Mouse (Mus musculus) cerebellum, adult 18-20 months (tissue): ENCODE data around the gene Dag1.
A peak's percentile ranks its signal among the peaks of the same experiment; 100 is the strongest.
"Not testable (repeated sequence)": the region's sequence is repeated elsewhere in the genome, so short reads cannot be mapped to it uniquely, and the experiment has no call there.

ENCODE experiments used
- DNase-seq, 2 experiments: peaks; one replicate each; pipeline ENCODE4 v3.0.0; 2021

Gene Dag1

GRCm38 (mm10) chr9:108263690-108264190 is at the start of gene Dag1:
Gene Dag1 (minus strand): TSS chr9:108263958.
- DNase-seq: peak; percentile 99

GRCm38 (mm10) chr9:108308141-108308540 is 44.4 kb upstream of the Dag1 start:
- DNase-seq: no peak

DNA sequence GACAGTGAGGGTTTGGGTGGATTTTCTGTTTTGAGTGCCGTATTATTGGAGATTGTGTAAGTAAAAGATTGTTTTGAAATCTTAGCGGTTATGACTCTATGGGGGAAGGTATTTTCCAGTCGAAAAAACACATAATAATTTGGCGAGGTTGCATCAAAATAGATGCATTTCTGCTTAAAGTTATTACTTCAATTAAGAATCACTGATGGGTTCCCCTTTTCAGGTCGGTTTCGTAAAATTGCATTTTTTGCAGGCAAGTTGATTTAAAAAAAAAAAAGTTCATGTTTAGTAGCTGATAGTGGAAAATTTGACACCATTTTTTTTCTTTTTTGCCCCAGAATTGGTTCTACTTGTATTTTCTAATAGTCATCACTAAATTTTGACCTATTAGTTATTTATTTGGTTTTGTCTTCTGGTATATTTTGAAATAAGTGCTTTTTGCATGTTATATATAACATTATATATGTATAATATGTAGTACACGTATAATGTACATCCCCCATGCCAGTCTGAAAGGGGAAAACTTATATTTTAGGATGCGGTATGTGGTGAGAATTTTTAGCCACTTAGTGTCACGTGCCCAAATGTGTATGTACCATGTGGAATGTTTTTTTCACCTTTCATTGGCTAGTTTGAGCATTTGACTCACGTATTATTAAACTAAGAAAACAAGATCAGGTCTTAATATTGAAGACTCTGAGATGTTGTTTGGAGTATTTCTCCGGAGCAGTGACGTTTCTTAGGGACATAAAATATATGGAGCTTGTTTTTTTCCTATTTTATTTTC is 43.5 kb upstream of the Dag1 start:
- DNase-seq: no peak

DNA sequence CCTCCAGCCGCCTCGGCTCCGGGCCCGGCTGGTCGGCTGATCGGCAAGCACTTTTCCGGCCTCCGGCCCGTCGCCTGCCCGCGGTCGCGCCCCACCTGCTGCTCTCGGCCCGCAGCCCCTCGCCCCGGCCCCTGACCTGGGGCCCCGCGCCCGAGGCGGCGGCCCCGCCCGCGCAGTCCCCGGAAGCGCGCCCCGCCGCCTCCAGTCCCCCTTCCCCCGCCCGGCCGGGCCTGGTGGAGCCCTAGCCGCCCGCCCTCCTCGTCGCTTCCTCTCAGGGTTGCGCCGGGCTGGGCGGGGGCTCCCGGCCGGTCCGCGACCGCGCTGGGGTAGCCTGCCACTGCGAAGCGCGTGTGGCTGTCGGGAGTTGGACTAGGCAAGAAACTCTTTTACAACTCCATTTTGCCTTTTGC is 42.8 kb upstream of the Dag1 start:
- peak; percentile 73 to 79 for DNase-seq

DNA sequence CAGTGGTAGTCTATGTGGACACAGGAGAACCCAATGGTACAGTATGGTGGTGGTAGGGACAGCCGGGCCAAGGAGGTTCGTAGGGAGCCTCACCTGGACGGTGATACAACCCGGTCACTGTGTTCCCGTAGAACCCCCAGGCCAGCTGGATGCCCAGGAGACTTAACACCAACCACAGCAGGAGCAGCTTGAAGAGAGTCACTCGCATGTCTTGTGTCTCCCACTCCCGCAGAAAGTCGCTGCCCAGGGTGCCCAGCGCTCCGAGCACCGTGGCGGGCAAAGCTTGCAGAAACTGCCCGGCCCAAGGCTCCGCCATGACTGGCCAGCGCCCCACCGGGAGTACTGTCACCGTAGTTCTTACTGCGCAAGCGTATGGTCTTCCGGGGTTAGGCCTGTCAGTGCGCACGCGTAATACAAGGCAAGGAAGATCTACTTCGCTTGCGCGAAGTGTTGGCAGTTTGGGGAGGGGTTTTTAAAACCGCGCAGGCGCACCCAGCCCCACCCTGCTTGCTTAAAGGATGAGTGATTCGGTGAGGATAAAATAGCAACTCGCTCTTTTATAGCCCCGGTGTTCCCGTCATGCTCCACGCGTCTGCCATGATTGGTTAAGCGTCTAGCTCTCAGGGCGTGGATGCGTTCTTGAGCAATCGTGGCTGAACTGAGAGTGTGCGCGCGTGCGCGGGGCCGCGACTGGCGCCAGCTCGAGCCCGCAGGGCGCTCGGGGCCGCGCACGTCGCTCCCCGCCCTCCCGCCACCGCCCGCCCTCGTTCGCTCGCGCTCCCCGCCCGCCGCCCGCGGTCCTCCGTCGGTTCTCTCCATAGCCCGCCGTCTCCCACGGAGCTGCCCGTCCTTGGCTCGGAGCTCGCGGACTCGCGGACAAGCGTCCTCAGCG is 42.1 kb upstream of the Dag1 start, which contains the start of the genes Rhoa and Tcta:
TSS of gene Rhoa (plus strand) at position 501 of the 892 bp plus-strand sequence.
TSS of gene Tcta (minus strand) at position 532 of the 892 bp plus-strand sequence.
- peak; percentile 97 to 99 for DNase-seq

- peak in 1 of 2 experiments; percentile 23 for DNase-seq
Measured at GRCm38 (mm10) chr9:108305170-108305569, 41.4 kb upstream of the Dag1 start.

GRCm38 (mm10) chr9:108304716-108305115 is 41.0 kb upstream of the Dag1 start:
- DNase-seq: no peak

- DNase-seq: no peak
Measured at GRCm38 (mm10) chr9:108301853-108302252, 38.1 kb upstream of the Dag1 start.

GRCm38 (mm10) chr9:108296453-108297355 is 32.9 kb upstream of the Dag1 start, which contains the start of gene Amt:
Gene Amt (plus strand): TSS chr9:108296853.
- peak; percentile 57 to 63 for DNase-seq

- DNase-seq: no peak
Measured at GRCm38 (mm10) chr9:108290773-108291172, 27.0 kb upstream of the Dag1 start.

DNA sequence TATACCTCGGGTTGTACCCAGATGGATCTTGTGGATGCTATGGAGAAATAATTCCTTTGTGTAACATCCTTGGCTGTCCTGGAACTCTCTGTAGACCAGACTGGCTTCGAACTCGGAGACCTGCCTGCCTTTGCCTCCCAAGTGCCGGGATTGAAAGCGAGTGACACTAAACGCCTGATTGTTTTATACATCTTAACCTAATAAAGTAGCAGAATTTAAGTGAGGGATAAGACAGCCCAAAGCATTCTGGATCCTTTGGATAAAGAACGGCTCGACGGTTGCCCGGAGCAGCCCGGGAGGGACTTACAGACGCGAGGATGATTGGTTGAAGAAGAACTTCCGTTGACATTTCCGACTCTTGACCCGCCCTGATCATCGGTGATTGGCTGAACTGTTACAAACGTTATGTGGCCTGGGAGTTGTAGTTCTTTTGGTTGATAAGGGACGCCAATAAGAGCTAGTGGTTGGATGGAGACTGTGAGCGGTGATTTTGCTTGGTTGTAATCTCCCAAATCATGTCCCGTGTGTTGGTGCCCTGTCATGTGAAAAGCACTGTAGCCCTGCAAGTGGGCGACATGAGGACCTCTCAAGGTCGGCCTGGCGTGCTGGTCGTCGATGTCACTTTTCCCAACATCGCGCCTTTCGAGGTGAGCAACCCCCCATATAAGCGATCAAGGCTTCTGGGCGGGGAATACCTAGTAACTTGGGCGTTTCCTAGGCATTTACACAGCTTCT is 26.4 kb upstream of the Dag1 start, which contains the start of gene Nicn1:
TSS of gene Nicn1 (plus strand) at position 414 of the 735 bp plus-strand sequence.
- DNase-seq: peak; percentile 87 to 96

DNA sequence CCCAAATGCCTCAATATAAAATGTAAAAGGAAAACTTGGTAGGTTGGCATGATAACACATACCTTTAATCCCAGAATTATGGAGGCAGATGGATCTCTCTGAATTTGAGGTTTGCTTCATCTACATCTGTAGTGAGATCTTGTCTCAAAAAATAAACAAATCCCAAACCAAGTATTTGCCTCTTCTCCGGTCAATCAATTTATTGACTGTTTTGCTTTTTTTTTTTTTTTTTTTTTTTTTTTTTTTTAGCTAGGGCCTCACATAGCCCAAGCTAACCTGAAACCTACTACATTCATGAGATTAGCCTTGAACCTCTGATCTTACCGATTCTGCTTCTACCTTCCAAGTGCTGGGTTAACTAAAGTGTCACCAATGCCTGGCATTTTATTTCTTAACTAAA is 25.6 kb upstream of the Dag1 start:
- no peak for DNase-seq

GRCm38 (mm10) chr9:108287526-108288238 is 23.9 kb upstream of the Dag1 start:
- DNase-seq: not testable (repeated sequence)

DNA sequence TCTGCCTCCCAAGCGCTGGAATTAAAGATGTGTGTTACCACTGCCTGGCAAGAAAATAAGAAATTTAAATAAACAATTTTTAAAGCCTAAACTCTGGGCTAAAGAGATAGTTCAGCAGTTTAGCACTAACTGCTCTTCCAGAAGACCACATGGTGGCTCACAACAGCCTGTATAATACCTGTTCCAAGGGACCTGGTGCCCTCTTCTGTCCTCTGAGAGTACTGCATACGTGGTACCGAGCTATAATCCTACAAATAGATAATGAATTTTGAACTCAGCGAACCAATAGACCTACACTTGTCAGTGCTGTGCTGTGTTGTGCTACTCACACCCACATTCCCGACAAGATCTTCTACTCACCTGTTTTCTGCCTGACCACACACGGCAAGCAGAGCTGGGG is 20.7 kb upstream of the Dag1 start:
- DNase-seq: peak; percentile 81 to 83

GRCm38 (mm10) chr9:108280071-108280828 is 16.5 kb upstream of the Dag1 start:
- DNase-seq: no peak

GRCm38 (mm10) chr9:108278697-108279450 is 15.1 kb upstream of the Dag1 start:
- DNase-seq: no peak

GRCm38 (mm10) chr9:108275331-108275659 is 11.5 kb upstream of the Dag1 start:
- no peak for DNase-seq

DNA sequence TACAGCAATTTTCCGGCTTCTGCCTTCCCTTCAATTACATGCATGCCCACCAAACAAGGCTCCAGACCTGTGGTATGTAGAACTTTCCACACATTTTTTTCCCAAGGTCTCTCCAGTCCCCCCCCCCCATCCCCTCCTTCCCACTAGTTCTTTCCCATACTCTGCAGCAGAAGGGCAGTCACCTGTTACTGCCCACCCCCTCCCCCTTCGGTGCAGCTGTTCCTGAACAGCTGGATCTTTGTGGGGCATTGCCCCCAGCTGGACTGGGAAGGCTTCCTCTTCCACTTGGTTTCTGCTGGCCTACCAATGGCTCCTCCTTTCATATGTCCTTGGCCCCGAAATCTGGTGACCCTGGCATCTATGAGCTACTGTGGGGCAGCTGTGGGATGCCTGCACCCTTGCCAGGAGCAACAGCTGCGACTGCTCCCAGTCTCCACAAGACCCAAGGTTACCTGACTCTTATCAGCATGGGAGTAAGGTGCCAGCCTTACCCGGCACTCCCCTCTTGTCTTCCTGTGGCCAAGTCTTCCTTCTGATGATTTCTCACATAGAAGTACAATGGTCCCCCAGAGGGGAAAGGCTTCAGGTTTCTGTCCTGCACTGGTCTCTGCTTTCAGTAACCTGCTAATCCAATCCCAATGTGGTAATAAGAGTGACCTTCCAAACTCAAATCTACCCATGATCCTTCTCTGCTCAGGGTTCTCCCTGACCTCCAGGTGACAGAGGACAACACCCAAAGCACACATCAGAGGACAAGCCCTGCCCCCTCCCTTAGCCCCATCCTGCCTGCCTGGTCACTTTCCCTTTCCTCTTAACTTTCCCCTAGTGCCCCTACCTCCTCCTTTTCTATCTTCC is 10.9 kb upstream of the Dag1 start:
- no peak for DNase-seq
